Mouse (Mus musculus) embryonic facial prominence, embryonic 13.5 days (tissue): ENCODE measurements around the gene Olfr452. TPM values are rescaled to one million over a fixed set of nuclear protein-coding genes. Genes with fewer than 3 reads are reported as not detected.

Source experiments
- ATAC-seq: fragments of 200-750 bp; cut with Nextera tagmentation; 2 replicates; pipeline ENCODE4 v1.8.0; 2017; ENCODE audit warnings: low read depth; ENCODE audit not compliant: insufficient number of reproducible peaks, insufficient read depth, low FRiP score, low TSS enrichment
- H3K27ac ChIP-seq: fragments of 300-500 bp; sonication (generic); 2 replicates; pipeline ENCODE4 v1.5.1; 2015; ENCODE audit warnings: moderate library complexity, mild to moderate bottlenecking, inconsistent platforms
- H3K27me3 ChIP-seq: fragments of 300-500 bp; sonication (generic); 2 replicates; pipeline ENCODE4 v1.6.1; 2015; ENCODE audit warnings: mild to moderate bottlenecking, inconsistent platforms
- H3K36me3 ChIP-seq: fragments of 300-500 bp; sonication (generic); 2 replicates; pipeline ENCODE4 v1.6.1; 2015; ENCODE audit warnings: mild to moderate bottlenecking, inconsistent platforms
- H3K4me1 ChIP-seq: fragments of 300-500 bp; sonication (generic); 2 replicates; pipeline ENCODE4 v1.6.1; 2015; ENCODE audit warnings: inconsistent platforms
- H3K4me2 ChIP-seq: fragments of 300-500 bp; sonication (generic); 2 replicates; pipeline ENCODE4 v1.6.1; 2015; ENCODE audit warnings: moderate library complexity, mild to moderate bottlenecking, inconsistent platforms
- H3K4me3 ChIP-seq: fragments of 300-500 bp; sonication (generic); 2 replicates; pipeline ENCODE4 v1.5.1; 2015; ENCODE audit warnings: mild to moderate bottlenecking, inconsistent platforms
- H3K9ac ChIP-seq: fragments of 300-500 bp; sonication (generic); 2 replicates; pipeline ENCODE4 v1.6.1; 2015; ENCODE audit warnings: mild to moderate bottlenecking, inconsistent platforms
- H3K9me3 ChIP-seq: fragments of 300-500 bp; sonication (generic); 2 replicates; pipeline ENCODE4 v1.6.1; 2016; ENCODE audit warnings: inconsistent platforms
- WGBS: fragments of 180-500 bp; shearing (Covaris S2); methylation state at CpG from one replicate; pipeline ENCODE4 v1.1.7; 2015; ENCODE audit warnings: mixed read lengths; 5-methylcytosine and 5-hydroxymethylcytosine counted together
- polyA plus RNA-seq: library from polyadenylated mRNA; unstranded; fragments of >200 nt; fragmentation: Nextera tagmentation; extraction: Ambion mirVana; gene quantifications from 2 replicates; pipeline ENCODE4 v1.2.1, GENCODE M21; 2015

The Olfr452 gene
- polyA plus RNA-seq: not detected in 2 replicates

DNA sequence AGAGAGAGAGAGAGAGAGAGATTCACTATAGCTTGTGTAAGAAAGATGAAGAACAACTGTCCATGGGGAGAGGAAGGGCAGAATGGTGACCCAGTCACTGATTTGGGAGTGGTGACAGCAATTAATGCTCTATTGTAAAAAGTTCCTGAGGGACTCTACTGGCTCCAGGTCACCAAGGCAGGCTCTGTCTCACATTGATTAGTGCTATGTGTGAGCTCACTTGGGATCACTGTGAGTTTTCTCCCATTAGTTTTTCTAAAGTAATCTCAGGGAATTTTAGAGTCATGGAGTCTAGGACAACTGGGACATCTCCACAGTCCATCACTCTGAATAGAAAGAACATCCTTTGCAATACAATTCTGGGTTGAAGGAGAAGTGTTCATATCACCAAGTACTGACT is at the start of gene Olfr452:
TSS of gene Olfr452 (plus strand) at position 301 of the 400 bp plus-strand sequence.
- Histone ChIP-seq H3K27ac (no peak within 1 kb of the TSS), H3K27me3 (no peaks in the 10 kb centered on the region), H3K9me3 (no peaks in the 10 kb centered on the region), H3K4me3 (no peak within 1 kb of the TSS), H3K4me1 (no peaks in the 10 kb centered on the region), H3K9ac (no peak within 1 kb of the TSS), H3K36me3 (no peaks in the 10 kb centered on the region), H3K4me2 (no peak within 1 kb of the TSS)
- no peak for ATAC-seq

- no peaks in the 10 kb centered on the region for H3K36me3 ChIP-seq
- WGBS: 88% methylated on average over 1 of the region's 1 CpGs
Measured at GRCm38 (mm10) chr6:42739071-42739470, 45.8 kb upstream of the Olfr452 start, which contains the start of gene Olfr453. Gene Olfr453, plus strand, starts transcription at chr6:42739371.

GRCm38 (mm10) chr6:42742303-42742702 is 42.6 kb upstream of the Olfr452 start:
- H3K4me2 ChIP-seq: no peak overlapping the region
- WGBS: 83% methylated on average over 5 of the region's 5 CpGs
- no peaks in the 10 kb centered on the region for H3K9me3 ChIP-seq
- no peaks in the 10 kb centered on the region for H3K36me3 ChIP-seq
- no peak overlapping the region for H3K27ac ChIP-seq
- no peak for ATAC-seq
- no peaks in the 10 kb centered on the region for H3K27me3 ChIP-seq
- H3K4me1 ChIP-seq: no peaks in the 10 kb centered on the region
- H3K4me3 ChIP-seq: no peak overlapping the region
- H3K9ac ChIP-seq: no peak overlapping the region

More at GRCm38 (mm10) chr6:42739071-42739470, 45.8 kb upstream of the Olfr452 start, which contains the start of gene Olfr453:
- Histone ChIP-seq H3K9me3 (no peaks in the 10 kb centered on the region), H3K9ac (no peak within 1 kb of the TSS), H3K4me3 (no peak within 1 kb of the TSS), H3K27ac (no peak within 1 kb of the TSS), H3K4me2 (no peak within 1 kb of the TSS), H3K4me1 (no peaks in the 10 kb centered on the region), H3K27me3 (no peaks in the 10 kb centered on the region)
- no peak for ATAC-seq

DNA sequence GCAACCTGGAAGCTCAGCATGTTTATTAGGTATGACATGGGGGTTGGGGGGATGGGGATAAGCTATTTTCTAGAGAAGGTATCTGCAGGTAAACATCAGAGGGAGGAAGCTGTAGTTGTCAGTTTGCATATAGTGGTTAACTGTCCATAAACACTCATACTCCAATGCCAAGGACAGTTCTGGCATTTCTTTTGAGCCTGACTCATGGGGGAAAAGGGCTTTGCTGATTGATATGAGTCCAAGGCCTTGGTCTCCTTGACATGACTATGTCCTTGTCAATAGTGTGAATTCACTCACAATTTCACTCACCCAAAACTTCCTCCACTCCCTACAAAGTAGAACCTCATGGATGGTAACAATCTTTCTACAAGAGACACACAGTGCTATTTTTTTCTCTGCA is 37.0 kb upstream of the Olfr452 start:
- Histone ChIP-seq H3K4me3 (no peak overlapping the region), H3K4me1 (no peaks in the 10 kb centered on the region), H3K9me3 (no peaks in the 10 kb centered on the region), H3K4me2 (no peak overlapping the region), H3K9ac (no peak overlapping the region), H3K27me3 (no peaks in the 10 kb centered on the region), H3K27ac (no peak overlapping the region), H3K36me3 (no peaks in the 10 kb centered on the region)
- ATAC-seq: no peak

GRCm38 (mm10) chr6:42756104-42756503 is 28.8 kb upstream of the Olfr452 start, which contains the start of gene Olfr38:
Gene Olfr38, plus strand, starts transcription at chr6:42756404.
- H3K27me3 ChIP-seq: no peaks in the 10 kb centered on the region
- H3K9me3 ChIP-seq: no peaks in the 10 kb centered on the region
- 70% methylated on average over 1 of the region's 1 CpGs for WGBS
- no peaks in the 10 kb centered on the region for H3K36me3 ChIP-seq
- H3K9ac ChIP-seq: no peak within 1 kb of the TSS
- no peak for ATAC-seq
- no peak within 1 kb of the TSS for H3K27ac ChIP-seq
- no peak within 1 kb of the TSS for H3K4me2 ChIP-seq
- H3K4me1 ChIP-seq: no peaks in the 10 kb centered on the region
- H3K4me3 ChIP-seq: no peak within 1 kb of the TSS

GRCm38 (mm10) chr6:42777066-42777465 is 7.8 kb upstream of the Olfr452 start:
- Histone ChIP-seq H3K9ac (no peak overlapping the region), H3K27ac (no peak overlapping the region), H3K4me3 (no peak overlapping the region), H3K9me3 (no peaks in the 10 kb centered on the region), H3K27me3 (no peaks in the 10 kb centered on the region), H3K4me1 (no peaks in the 10 kb centered on the region), H3K4me2 (no peak overlapping the region), H3K36me3 (no peaks in the 10 kb centered on the region)
- whole genome bisulfite sequencing: 88% methylated on average over 1 of the region's 1 CpGs
- ATAC-seq: no peak

GRCm38 (mm10) chr6:42790247-42790948 is 5.5 kb downstream of the Olfr452 start:
- Histone ChIP-seq H3K27ac (no peak overlapping the region), H3K27me3 (no peaks in the 10 kb centered on the region), H3K9ac (no peak overlapping the region), H3K4me1 (no peaks in the 10 kb centered on the region), H3K9me3 (no peaks in the 10 kb centered on the region), H3K4me3 (no peak overlapping the region), H3K4me2 (no peak overlapping the region), H3K36me3 (no peaks in the 10 kb centered on the region)
- 38% methylated on average over 4 of the region's 4 CpGs for WGBS
- ATAC-seq: no peak

- ATAC-seq: no peak
- Histone ChIP-seq H3K36me3 (no peaks in the 10 kb centered on the region), H3K27ac (no peak overlapping the region), H3K9ac (no peak overlapping the region), H3K4me2 (no peak overlapping the region), H3K9me3 (no peaks in the 10 kb centered on the region), H3K4me3 (no peak overlapping the region), H3K4me1 (no peaks in the 10 kb centered on the region), H3K27me3 (no peaks in the 10 kb centered on the region)
- whole genome bisulfite sequencing: 80% methylated on average over 9 of the region's 9 CpGs
Measured at GRCm38 (mm10) chr6:42790949-42791556, 6.2 kb downstream of the Olfr452 start.

DNA sequence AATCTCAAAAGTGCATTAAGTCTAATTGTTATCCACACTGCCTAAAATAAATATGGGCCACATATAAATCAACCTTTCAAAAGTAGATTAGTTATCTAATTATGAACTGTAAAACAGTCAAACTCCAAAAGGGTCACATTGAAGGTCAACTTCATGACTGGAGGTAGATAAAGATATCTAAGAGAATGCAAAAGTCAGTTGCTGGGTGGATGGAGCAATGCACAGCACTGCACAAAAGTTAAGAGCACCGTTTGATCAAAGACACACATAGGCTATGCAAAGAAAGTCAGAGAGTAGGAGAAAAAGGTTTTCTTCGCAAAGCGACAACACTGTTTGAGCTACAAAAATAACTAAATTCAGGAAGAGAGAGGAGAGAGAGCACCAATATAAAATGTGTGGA is 10.1 kb downstream of the Olfr452 start:
- H3K9me3 ChIP-seq: no peaks in the 10 kb centered on the region
- no peak overlapping the region for H3K9ac ChIP-seq
- no peak overlapping the region for H3K4me3 ChIP-seq
- no peaks in the 10 kb centered on the region for H3K36me3 ChIP-seq
- H3K27me3 ChIP-seq: no peaks in the 10 kb centered on the region
- no peak overlapping the region for H3K27ac ChIP-seq
- no peaks in the 10 kb centered on the region for H3K4me1 ChIP-seq
- no peak for ATAC-seq
- 94% methylated on average over 3 of the region's 3 CpGs for WGBS
- H3K4me2 ChIP-seq: no peak overlapping the region

DNA sequence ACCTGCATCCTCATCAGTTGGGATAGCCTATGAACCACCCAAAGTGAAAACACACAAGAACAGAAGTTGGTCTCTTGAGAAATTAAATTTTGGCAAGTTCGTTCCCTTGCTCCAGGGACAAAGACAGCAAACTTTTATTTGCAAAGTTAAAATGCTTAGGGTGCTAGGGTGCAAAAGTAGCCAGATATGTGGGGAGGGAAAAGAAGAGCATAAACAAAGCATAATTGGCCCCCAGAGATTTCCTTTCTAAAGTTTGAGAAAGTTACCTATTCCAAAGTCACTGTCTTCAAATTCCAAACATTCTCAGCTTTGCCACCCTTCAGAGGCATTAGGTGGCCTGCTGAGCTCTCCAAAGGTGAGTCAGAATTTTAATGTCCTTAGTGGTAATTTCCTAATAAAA is 26.7 kb downstream of the Olfr452 start, which contains the start of gene Olfr450:
TSS of gene Olfr450 (plus strand) at position 301 of the 400 bp plus-strand sequence.
- no peaks in the 10 kb centered on the region for H3K36me3 ChIP-seq
- no peaks in the 10 kb centered on the region for H3K4me1 ChIP-seq
- H3K27ac ChIP-seq: no peak within 1 kb of the TSS
- WGBS: 68% methylated on average over 1 of the region's 1 CpGs
- H3K27me3 ChIP-seq: no peaks in the 10 kb centered on the region
- no peak within 1 kb of the TSS for H3K9ac ChIP-seq
- no peak for ATAC-seq
- H3K4me3 ChIP-seq: no peak within 1 kb of the TSS
- H3K9me3 ChIP-seq: no peaks in the 10 kb centered on the region
- H3K4me2 ChIP-seq: no peak within 1 kb of the TSS

GRCm38 (mm10) chr6:42834084-42834483 is 49.2 kb downstream of the Olfr452 start, which contains the start of gene Olfr449:
Gene Olfr449, plus strand, starts transcription at chr6:42834384.
- Histone ChIP-seq H3K36me3 (no peaks in the 10 kb centered on the region), H3K9me3 (no peaks in the 10 kb centered on the region), H3K4me2 (no peak within 1 kb of the TSS), H3K4me1 (no peaks in the 10 kb centered on the region), H3K27me3 (no peaks in the 10 kb centered on the region), H3K27ac (no peak within 1 kb of the TSS), H3K4me3 (no peak within 1 kb of the TSS), H3K9ac (no peak within 1 kb of the TSS)
- ATAC-seq: no peak
